Comparison of ENCODE assay signal across 15 mouse cellular contexts in the genomic region with DNA sequence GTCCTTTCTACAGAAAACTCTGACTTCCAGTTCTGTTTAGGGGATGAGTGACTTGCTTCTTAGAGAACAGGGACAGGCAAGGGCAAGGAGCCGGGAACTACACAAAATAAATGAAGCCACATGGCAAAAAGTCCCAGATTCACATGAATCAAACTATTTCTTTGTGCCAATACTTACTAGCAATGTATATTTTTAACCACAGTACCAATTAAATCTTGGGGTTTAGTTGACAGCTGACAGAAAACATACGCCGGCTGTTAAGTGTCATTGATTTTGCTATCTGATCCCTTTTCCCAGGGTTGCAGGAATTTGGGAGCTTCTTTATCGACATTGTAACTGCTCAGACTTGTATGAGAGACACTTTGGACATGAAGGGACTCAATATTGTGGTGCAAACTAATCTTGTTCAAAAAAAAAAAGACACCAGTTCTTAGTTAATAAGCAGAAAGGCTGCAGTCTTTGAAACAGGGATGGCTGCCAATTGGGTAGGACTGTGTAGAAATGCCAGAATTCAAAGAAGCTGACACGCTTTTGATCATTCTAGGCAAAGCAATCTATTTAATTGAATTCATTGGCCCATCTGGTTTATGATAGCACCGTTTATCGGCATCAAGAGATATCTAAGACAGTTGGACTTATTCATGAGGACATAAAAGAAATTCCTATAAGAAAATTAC.
DNase-seq lines count a peak whose midpoint lies in the region; ATAC-seq and TF ChIP-seq lines count a peak whose summit lies in the region.
"Had no signal": no experiment of that assay in that cellular context is flagged by ENCODE, and none has a peak within 500 bp of the region (broad histone marks: within the 10 kb centered on the region; RNA-seq: fewer than 3 reads in every experiment).

No protein-coding gene starts in this region.

- H3K9ac ChIP-seq in lung, embryonic 14.5 days: no peak overlapping the region
- no peak overlapping the region for H3K9ac ChIP-seq in embryonic facial prominence, embryonic 14.5 days (ENCODE audit: low read depth, low read length)
- H3K9ac ChIP-seq: hindbrain, embryonic 15.5 days had no signal

- no peak overlapping the region for H3K4me3 ChIP-seq in lung, embryonic 14.5 days (ENCODE audit: low read depth, low read length)
- no peak overlapping the region for H3K4me3 ChIP-seq in embryonic facial prominence, embryonic 14.5 days (ENCODE audit: low read depth, low read length)
- H3K4me3 ChIP-seq: hindbrain, embryonic 15.5 days had no signal

- H3K4me1 ChIP-seq in lung, embryonic 14.5 days (ENCODE audit: insufficient read depth): no peaks in the 10 kb centered on the region
- H3K4me1 ChIP-seq in embryonic facial prominence, embryonic 14.5 days (ENCODE audit: control insufficient read depth, insufficient read depth, low read length): peaks cover 13% of the 10 kb centered on the region; the same call in 1 of the 2 replicates
- H3K4me1 ChIP-seq: hindbrain, embryonic 15.5 days had no signal

- no peak for TF ChIP-seq CTCF in lung, embryonic 14.5 days (IDR thresholded peaks at IDR 0.05; ENCODE audit: low read depth)

- no peaks in the 10 kb centered on the region for H3K27me3 ChIP-seq in lung, embryonic 14.5 days (ENCODE audit: insufficient read depth, low read length)
- no peaks in the 10 kb centered on the region for H3K27me3 ChIP-seq in embryonic facial prominence, embryonic 14.5 days (replicated peaks; ENCODE audit: control insufficient read depth, insufficient read depth, low read length)
- H3K27me3 ChIP-seq: hindbrain, embryonic 15.5 days had no signal

- no peak overlapping the region for H3K4me2 ChIP-seq in lung, embryonic 14.5 days
- no peak overlapping the region for H3K4me2 ChIP-seq in embryonic facial prominence, embryonic 14.5 days (ENCODE audit: low read depth, low read length)
- H3K4me2 ChIP-seq: hindbrain, embryonic 15.5 days had no signal

- WGBS in lung, embryonic 14.5 days: 46% methylated on average over 7 of the region's 7 CpGs
- WGBS in embryonic facial prominence, embryonic 14.5 days: 41% methylated on average over 7 of the region's 7 CpGs

- peak; percentile 11 to 21 for DNase-seq in cerebellum, postnatal 10 days
- peak; percentile 69 for DNase-seq in lung, embryonic 14.5 days
- DNase-seq in lung, postnatal 36 days: no peak
- DNase-seq in embryonic facial prominence, embryonic 14.5 days (ENCODE audit: low spot score): peak; percentile 39
- peak; percentile 57 for DNase-seq in layer of hippocampus, adult 9-11 months
- DNase-seq in cerebellum, adult 11 months: no peak
- no peak for DNase-seq in adrenal gland, postnatal 4 days (ENCODE audit: low spot score in 2 of 2)
- DNase-seq: adrenal gland, postnatal 25 days; cerebellum, adult 18-20 months; kidney, adult 11 months; kidney, postnatal 14 days; lung, adult 2 months; thymus, postnatal 25 days had no signal

- no peak for ATAC-seq in cerebellum, adult (ENCODE audit: insufficient number of reproducible peaks, low FRiP score, low TSS enrichment)
- peak; percentile 35; the same call in 1 of the 2 replicates for ATAC-seq in lung, embryonic 14.5 days (ENCODE audit: insufficient read depth)
- ATAC-seq in embryonic facial prominence, embryonic 14.5 days (ENCODE audit: low read depth): no peak

- no peak overlapping the region for H3K27ac ChIP-seq in lung, embryonic 14.5 days (ENCODE audit: low read depth)
- no peak overlapping the region for H3K27ac ChIP-seq in embryonic facial prominence, embryonic 14.5 days (replicated peaks; ENCODE audit: low read depth, low read length)
- H3K27ac ChIP-seq: hindbrain, embryonic 15.5 days had no signal

- H3K36me3 ChIP-seq in lung, embryonic 14.5 days (ENCODE audit: insufficient read depth): no peaks in the 10 kb centered on the region
- H3K36me3 ChIP-seq in embryonic facial prominence, embryonic 14.5 days (ENCODE audit: control insufficient read depth, insufficient read depth, low read length): no peaks in the 10 kb centered on the region
- H3K36me3 ChIP-seq: hindbrain, embryonic 15.5 days had no signal

- H3K9me3 ChIP-seq in lung, embryonic 14.5 days (ENCODE audit: low read depth, low read length): no peaks in the 10 kb centered on the region
- no peaks in the 10 kb centered on the region for H3K9me3 ChIP-seq in embryonic facial prominence, embryonic 14.5 days (ENCODE audit: control insufficient read depth, low read length)
- H3K9me3 ChIP-seq: hindbrain, embryonic 15.5 days had no signal

Comparison
In these comparisons a context has a peak if more than half of its experiments do, and no peak if none do; other contexts are left out.
1. DNase-seq: peak in cerebellum, postnatal 10 days (2 of 2), lung, embryonic 14.5 days (single experiment), embryonic facial prominence, embryonic 14.5 days (single experiment) and layer of hippocampus, adult 9-11 months (single experiment); none in lung, postnatal 36 days (single experiment), cerebellum, adult 11 months (single experiment) and adrenal gland, postnatal 4 days (0 of 2).